Mouse (Mus musculus): Measurements from ENCODE around the gene Slc8a3.

The Slc8a3 gene

GRCm38 (mm10) chr12:81237158-81237557 lies 95.8 kb downstream of the Slc8a3 start:
- no peak for DNase-seq (ENCODE audit: low read depth, low spot score)

GRCm38 (mm10) chr12:81235456-81236330 lies 97.3 kb downstream of the Slc8a3 start:
- DNase-seq (ENCODE audit: low read depth, low spot score), result no peak

GRCm38 (mm10) chr12:81233746-81234380 lies 99.1 kb downstream of the Slc8a3 start:
- DNase-seq (ENCODE audit: low read depth, low spot score), result no peak

- DNase-seq (ENCODE audit: low read depth, low spot score), result no peak
Measured at GRCm38 (mm10) chr12:81227767-81228460, 105.1 kb downstream of the Slc8a3 start.

- no peak for DNase-seq (ENCODE audit: low read depth, low spot score)
Measured at GRCm38 (mm10) chr12:81226590-81226989, 106.4 kb downstream of the Slc8a3 start.

GRCm38 (mm10) chr12:81225966-81226577 lies 106.9 kb downstream of the Slc8a3 start:
- DNase-seq (ENCODE audit: low read depth, low spot score), result no peak

GRCm38 (mm10) chr12:81224843-81225242 lies 108.1 kb downstream of the Slc8a3 start:
- DNase-seq (ENCODE audit: low read depth, low spot score), result no peak

GRCm38 (mm10) chr12:81223276-81223675 lies 109.7 kb downstream of the Slc8a3 start:
- DNase-seq (ENCODE audit: low read depth, low spot score), result no peak

- no peak for DNase-seq (ENCODE audit: low read depth, low spot score)
Measured at GRCm38 (mm10) chr12:81219339-81219738, 113.6 kb downstream of the Slc8a3 start.

GRCm38 (mm10) chr12:81208559-81208958 lies 124.4 kb downstream of the Slc8a3 start:
- no peak for DNase-seq (ENCODE audit: low read depth, low spot score)

- DNase-seq (ENCODE audit: low read depth, low spot score), result peak; percentile 74
Measured at GRCm38 (mm10) chr12:81205619-81206560, 127.1 kb downstream of the Slc8a3 start.

GRCm38 (mm10) chr12:81203226-81203625 lies 129.8 kb downstream of the Slc8a3 start:
- peak; percentile 14 for DNase-seq (ENCODE audit: low read depth, low spot score)

GRCm38 (mm10) chr12:81199280-81199955 lies 133.6 kb downstream of the Slc8a3 start:
- peak; percentile 63 for DNase-seq (ENCODE audit: low read depth, low spot score)

- no peak for DNase-seq (ENCODE audit: low read depth, low spot score)
Measured at GRCm38 (mm10) chr12:81197468-81198075, 135.4 kb downstream of the Slc8a3 start.

- DNase-seq (ENCODE audit: low read depth, low spot score), result no peak
Measured at GRCm38 (mm10) chr12:81193968-81194367, 139.0 kb downstream of the Slc8a3 start.

- DNase-seq (ENCODE audit: low read depth, low spot score), result no peak
Measured at GRCm38 (mm10) chr12:81189636-81190035, 143.3 kb downstream of the Slc8a3 start.

- no peak for DNase-seq (ENCODE audit: low read depth, low spot score)
Measured at GRCm38 (mm10) chr12:81188996-81189395, 144.0 kb downstream of the Slc8a3 start.

- no peak for DNase-seq (ENCODE audit: low read depth, low spot score)
Measured at GRCm38 (mm10) chr12:81188423-81188822, 144.6 kb downstream of the Slc8a3 start.

GRCm38 (mm10) chr12:81186668-81187067 lies 146.3 kb downstream of the Slc8a3 start:
- DNase-seq (ENCODE audit: low read depth, low spot score), result no peak

- no peak for DNase-seq (ENCODE audit: low read depth, low spot score)
Measured at GRCm38 (mm10) chr12:81186081-81186480, 146.9 kb downstream of the Slc8a3 start.
